Mouse (Mus musculus) mesoderm, embryonic 11.5 days (tissue): ENCODE results near the gene Snx27.

Experiments used
- DNase-seq: peaks from one replicate; pipeline ENCODE4 v3.0.0-alpha.2; 2012; ENCODE audit warnings: low read depth, low spot score

Gene Snx27

DNA sequence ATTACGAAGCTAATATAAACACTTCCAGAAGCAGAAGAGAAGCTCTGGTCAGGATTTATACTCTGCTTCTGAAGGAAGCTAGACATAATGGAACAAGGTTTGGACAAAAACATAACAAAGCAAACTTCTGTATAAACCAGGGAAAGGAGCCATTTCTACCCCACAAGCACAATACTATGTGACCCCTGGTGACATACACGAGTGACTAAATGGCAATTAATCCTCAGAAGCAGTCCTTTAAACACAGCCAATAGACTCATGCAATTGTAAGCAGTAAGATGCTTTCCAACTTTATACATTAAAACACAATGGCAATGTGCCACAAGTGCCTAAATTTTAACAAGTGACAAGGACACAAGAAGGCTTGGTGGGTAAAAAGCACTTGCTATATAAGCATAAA lies 15.3 kb downstream of the Snx27 start:
- no peak for DNase-seq

DNA sequence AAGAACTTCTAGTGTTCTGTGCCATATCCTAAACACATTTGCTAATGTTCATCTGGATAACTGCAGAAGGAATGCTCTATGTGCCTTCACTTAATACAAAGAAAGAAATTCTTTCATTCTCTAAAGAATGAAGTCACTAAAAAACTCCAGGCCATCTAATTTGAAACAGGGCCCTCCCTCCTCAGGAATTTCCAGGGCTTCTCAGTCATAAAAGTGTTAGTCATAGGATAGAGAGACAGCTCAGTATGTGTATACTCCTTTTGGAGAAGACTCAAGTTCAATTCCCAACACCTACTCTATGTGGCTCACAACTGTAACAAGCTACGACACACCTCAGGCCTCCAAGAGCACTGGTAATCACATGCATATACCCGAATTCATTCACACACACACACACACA lies 17.0 kb downstream of the Snx27 start:
- peak; percentile 38 for DNase-seq

GRCm38 (mm10) chr3:94565127-94565526 lies 17.4 kb downstream of the Snx27 start:
- DNase-seq = no peak

GRCm38 (mm10) chr3:94564356-94565010 lies 18.0 kb downstream of the Snx27 start:
- no peak for DNase-seq

- no peak for DNase-seq
These were observed 19.4 kb downstream of the Snx27 start for GRCm38 (mm10) chr3:94563163-94563562.

DNA sequence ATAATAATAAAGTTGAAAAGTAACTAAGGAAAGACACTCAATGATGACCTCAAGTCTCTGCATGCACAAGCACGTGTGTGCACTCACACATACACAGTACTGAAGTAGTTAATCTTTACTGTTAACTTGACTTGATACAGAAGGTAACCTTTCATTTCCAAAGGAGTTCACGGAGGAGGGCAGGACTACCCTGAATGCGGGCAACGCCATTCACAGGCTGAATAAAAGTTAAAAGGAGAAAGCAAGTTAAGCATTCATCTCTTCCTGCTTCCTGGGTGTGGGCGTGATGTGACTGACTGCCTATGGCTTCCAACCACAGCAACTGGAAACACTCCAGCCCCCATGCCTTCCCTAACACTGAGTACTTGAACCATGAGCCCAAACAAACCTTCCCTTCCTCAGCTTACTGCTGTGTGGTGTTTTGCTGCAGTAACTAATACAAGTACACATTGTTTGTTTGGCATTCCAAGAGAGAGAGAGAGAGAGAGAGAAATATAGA lies 22.5 kb downstream of the Snx27 start:
- no peak for DNase-seq

GRCm38 (mm10) chr3:94549041-94549440 lies 33.5 kb downstream of the Snx27 start:
- no peak for DNase-seq

GRCm38 (mm10) chr3:94537187-94537586 lies 45.3 kb downstream of the Snx27 start:
- no peak for DNase-seq

GRCm38 (mm10) chr3:94533968-94534367 lies 48.5 kb downstream of the Snx27 start:
- DNase-seq = no peak

DNA sequence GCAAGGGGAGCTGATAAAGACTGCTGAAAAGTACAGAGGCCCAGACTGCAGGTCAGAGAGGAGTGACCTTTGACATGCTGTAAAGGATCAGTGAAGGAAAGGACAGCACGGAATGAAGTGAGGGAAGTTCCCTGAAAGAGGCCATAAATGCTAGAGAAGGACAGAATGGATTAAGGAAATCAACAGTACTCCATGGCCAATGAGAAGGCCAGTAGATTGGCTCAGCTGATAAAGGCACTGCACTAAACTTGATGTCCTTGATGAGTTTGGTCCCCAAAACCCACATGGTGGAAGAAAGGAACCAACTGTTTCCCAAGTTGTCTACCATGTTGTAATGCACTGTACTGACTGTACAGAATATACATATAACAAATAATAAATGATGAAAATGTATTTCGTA lies 55.8 kb downstream of the Snx27 start:
- DNase-seq = no peak

DNA sequence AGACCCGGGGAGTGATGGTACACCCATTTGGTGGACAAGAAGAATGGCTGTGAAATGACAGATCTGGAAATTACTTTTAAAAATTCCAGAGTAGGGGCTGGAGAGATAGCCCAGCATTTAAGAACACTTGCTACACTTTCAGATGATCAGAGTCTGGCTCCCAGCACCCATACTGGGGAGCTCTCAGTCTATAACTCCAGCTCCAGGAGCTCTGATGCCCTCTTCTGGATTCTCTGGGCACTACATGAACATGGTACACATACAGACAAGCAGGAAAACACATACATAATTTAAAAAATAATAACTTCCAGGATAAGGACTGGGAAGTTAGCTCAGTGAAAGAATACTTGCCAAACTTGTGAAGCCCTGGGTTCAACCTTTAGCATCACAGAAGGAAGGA lies 75.9 kb downstream of the Snx27 start:
- no peak for DNase-seq

GRCm38 (mm10) chr3:94502243-94502642 lies 80.3 kb downstream of the Snx27 start:
- DNase-seq = peak; percentile 36

- DNase-seq = no peak
These were observed 85.4 kb downstream of the Snx27 start for GRCm38 (mm10) chr3:94497162-94497561.

GRCm38 (mm10) chr3:94487581-94487980 lies 94.9 kb downstream of the Snx27 start:
- DNase-seq = no peak

GRCm38 (mm10) chr3:94485922-94486321 lies 96.6 kb downstream of the Snx27 start:
- DNase-seq = no peak

DNA sequence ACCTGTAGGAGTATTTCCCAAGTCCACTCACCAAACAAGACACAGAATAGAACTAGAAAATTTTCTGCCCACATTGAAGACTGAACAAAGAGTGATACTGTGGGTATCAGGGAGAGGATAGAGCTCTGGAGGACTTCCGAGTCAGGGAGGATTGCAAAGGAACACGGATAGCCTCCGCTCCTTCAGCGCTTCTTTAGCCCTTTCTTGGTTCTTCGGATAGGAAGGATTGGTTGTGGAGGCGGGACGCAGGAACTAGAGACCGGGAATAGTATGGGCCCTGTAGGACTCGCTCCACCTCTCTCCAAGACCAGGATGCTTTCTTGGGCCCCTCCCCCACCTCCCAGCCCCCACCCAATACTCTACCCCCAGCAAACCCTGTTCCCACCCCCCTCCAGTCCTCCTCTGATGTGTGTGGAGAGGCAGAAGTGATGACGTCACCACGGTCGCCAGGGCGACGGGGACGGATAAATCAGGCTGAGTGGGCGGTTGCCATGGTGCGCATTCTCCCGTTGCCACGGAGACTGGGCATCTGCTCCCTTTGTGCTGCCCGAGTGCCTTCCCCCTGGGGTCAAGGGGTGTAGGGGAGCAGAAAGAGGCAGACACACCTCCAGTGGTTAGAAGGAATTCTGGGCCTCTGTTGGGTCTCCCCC lies 98.6 kb downstream of the Snx27 start:
- peak; percentile 95 for DNase-seq

DNA sequence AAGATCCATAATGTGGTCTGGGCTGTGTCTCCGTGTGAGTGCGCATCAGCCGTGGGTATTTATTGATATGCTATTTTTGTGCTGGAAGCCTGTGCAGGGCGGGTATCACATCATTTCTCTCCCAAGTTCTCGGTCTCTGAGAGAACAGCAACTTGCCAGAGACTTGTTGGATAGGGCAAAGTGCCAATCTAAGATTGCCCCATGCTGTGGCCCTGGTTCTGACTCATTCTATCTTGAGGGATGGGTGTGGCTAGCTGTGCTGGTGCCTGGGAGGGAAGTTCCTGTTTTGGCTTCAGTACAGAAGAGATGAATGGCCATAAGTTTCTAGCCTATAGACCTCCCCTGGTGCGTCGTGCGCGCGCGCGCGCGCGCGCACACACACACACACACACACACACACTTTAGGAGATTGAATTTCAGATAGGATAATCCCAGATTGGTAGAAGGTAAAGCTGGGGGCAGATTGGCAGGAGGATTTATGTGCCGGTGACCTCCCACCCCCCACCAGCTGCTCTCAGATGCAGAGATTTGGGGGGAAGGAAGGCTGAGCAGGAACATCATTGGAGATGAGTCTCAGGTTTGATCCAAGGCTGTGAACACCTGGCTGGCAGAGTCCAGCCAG lies 99.6 kb downstream of the Snx27 start:
- DNase-seq = no peak

DNA sequence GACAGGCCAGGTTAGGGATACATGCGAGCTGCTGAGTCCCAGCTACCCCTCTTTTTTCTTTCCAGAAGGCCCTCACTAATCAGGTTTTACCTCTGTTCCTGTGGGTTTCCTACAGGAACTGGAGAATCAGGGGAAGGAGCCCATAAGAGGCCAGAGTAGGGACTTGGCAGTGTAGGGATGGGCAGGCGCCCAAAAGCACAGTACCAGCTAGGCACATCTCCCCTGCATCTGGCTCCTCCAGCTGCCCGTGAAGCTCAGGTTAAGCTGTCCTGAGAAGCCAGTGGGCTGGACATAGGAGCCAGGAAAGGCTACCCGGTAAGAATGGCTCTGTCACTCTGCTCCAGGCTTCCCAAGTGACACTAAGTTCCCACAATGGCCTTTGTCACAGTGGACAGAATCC lies 101.1 kb downstream of the Snx27 start:
- DNase-seq = no peak

GRCm38 (mm10) chr3:94480291-94480884 lies 102.1 kb downstream of the Snx27 start, which contains the start of gene Riiad1:
Gene Riiad1 (minus strand): TSS chr3:94480341.
- no peak for DNase-seq

DNA sequence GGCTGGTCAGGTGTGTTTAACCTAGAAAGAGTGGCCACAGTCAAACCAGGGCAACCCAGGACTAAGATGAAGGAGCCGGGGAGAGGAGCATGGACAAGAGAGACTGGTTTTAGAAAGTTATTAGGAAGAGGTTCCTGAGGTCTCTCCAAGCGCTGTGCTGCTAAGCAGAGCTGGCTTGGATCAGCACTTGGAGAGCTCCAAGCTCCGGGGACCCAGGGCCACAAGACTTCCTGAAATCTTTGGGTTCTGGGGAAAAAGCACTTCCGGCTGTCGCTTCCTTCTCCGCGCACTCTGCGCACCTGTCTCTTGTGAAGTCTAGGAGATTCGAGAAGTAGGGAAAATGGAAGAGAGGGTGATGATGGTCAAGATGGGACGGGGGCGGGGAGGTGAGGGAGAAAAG lies 103.0 kb downstream of the Snx27 start:
- peak; percentile 51 for DNase-seq

DNA sequence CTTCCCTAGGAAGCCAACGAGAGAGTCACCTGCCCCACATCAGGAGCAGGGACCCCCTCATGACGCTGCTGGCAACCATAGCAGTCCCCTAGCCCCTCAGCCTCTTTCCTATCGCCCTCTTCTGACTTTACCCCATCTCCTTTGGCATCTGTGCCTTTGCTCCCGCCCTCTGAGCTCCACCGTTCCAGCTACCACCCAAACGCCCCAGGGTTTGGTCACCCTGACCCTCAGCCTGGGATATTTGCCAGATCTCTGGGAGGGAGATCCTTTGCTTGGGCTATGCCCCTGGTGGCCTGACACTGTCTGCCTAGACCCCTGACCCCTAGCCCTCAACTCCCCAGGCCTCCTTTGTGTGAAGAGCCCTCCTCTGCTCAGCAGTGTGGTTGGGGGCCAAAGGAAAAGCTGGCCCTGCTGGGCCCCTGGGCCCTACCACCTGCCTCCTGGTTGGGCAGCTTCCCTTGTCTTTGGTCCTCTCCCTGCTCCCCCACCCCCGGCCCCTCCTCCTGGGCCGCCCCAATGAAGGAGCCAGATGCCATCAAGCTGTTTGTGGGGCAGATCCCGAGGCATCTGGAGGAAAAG lies 103.8 kb downstream of the Snx27 start:
- DNase-seq = no peak

DNA sequence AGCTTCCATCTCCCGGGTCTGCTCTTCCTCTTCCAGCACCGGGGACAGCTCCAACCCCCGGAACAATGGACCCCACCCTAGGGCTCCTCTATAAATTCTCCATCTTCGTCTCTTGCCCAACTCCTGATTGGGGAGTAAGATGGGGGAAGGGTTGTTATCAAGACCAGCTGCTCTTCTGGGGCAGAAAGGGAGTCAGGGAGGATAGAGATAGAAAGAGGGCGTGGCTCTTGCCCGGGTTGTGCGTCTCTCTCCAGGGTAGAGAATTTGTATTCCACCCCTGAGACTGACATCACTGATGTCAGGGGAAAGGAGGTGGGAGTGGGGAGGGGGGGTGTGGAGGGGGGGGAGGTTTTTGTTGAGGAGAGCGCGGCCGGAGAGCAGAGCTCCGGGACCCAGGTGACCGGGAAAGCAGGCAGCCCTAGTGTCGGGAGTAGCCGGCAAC lies 104.5 kb downstream of the Snx27 start, which contains the start of gene Celf3:
Celf3 (plus strand) TSS at position 315 of the 442 bp plus-strand sequence.
- peak; percentile 81 for DNase-seq
